Mouse (Mus musculus): ENCODE data around the gene Snx25. TPM values are rescaled to one million over a fixed set of nuclear protein-coding genes. Genes with fewer than 3 reads are reported as not detected.

Gene Snx25
- total RNA-seq, 1 experiment from 2014 or later = 18.3 TPM

GRCm38 (mm10) chr8:46010746-46011680 is 140.9 kb downstream of the Snx25 start:
- peak; percentile 26 for DNase-seq

- DNase-seq = no peak
Measured at GRCm38 (mm10) chr8:46010306-46010705, 141.7 kb downstream of the Snx25 start.

GRCm38 (mm10) chr8:46007050-46007672 is 144.8 kb downstream of the Snx25 start:
- no peak for DNase-seq

- no peak for DNase-seq
Measured at GRCm38 (mm10) chr8:46005596-46005995, 146.4 kb downstream of the Snx25 start, which contains the start of gene Ankrd37. Ankrd37 (minus strand) TSS chr8:46005707.

GRCm38 (mm10) chr8:45999784-46000705 is 151.9 kb downstream of the Snx25 start:
- DNase-seq = peak; percentile 100

- peak; percentile 20 for DNase-seq
Measured at GRCm38 (mm10) chr8:45999138-45999783, 152.7 kb downstream of the Snx25 start, which contains the start of gene Lrp2bp. Lrp2bp (plus strand) TSS chr8:45999303.

- no peak for DNase-seq
Measured at GRCm38 (mm10) chr8:45998228-45998627, 153.7 kb downstream of the Snx25 start.

- no peak for DNase-seq
Measured at GRCm38 (mm10) chr8:45995576-45995975, 156.4 kb downstream of the Snx25 start.

- no peak for DNase-seq
Measured at GRCm38 (mm10) chr8:45994111-45994510, 157.8 kb downstream of the Snx25 start.

GRCm38 (mm10) chr8:45990631-45991310 is 161.2 kb downstream of the Snx25 start:
- DNase-seq = no peak

- no peak for DNase-seq
Measured at GRCm38 (mm10) chr8:45988189-45988588, 163.8 kb downstream of the Snx25 start.

- no peak for DNase-seq
Measured at GRCm38 (mm10) chr8:45986665-45987064, 165.3 kb downstream of the Snx25 start.

Other genes starting within 250 kb of the Snx25 start
- not detected in 2 replicates for gene Ccdc110, start 217.5 kb downstream of the Snx25 start, total RNA-seq (2021)
- 1.1 and 1.2 TPM in 2 replicates for gene 1700029J07Rik, start 176.9 kb downstream of the Snx25 start, total RNA-seq (2021)
- 49.5 and 52.1 TPM in 2 replicates for gene Ufsp2, start 176.6 kb downstream of the Snx25 start, total RNA-seq (2021)
- 0.26 TPM in 2 replicates for gene Lrp2bp, start 152.9 kb downstream of the Snx25 start, total RNA-seq (2021)
- gene Ankrd37, start 146.5 kb downstream of the Snx25 start, total RNA-seq (2021) = 3.5 and 4.8 TPM in 2 replicates
- gene Cfap97, start 388 bp downstream of the Snx25 start, total RNA-seq (2021) = 18.1 and 20.1 TPM in 2 replicates
- gene Slc25a4, start 59.1 kb upstream of the Snx25 start, total RNA-seq (2021) = 205 and 233 TPM in 2 replicates
- not detected in 2 replicates for gene Helt, start 142.5 kb upstream of the Snx25 start, total RNA-seq (2021)

Measured in adrenal gland, postnatal 14 days (tissue).